8 mouse cellular contexts compared by ENCODE assay signal in genomic region chr16:14361362-14362098, GRCm38 (mm10). TPM values are rescaled to one million over a fixed set of nuclear protein-coding genes. Genes with fewer than 3 reads are reported as not detected.
DNase-seq lines count a peak whose midpoint lies in the region; ATAC-seq lines count a peak whose summit lies in the region.

TSS of gene Abcc1 (plus strand) at chr16:14361558.

- H3K9me3 ChIP-seq in hindbrain, embryonic 11.5 days (ENCODE audit: control insufficient read depth, low read length): no peaks in the 10 kb centered on the region

- no peak within 1 kb of the TSS for H3K27ac ChIP-seq in hindbrain, embryonic 11.5 days (ENCODE audit: low read depth, low read length)

- H3K9ac ChIP-seq in hindbrain, embryonic 11.5 days (ENCODE audit: low read depth, low read length): peak within 1 kb of the TSS; percentile 86

- DNase-seq in MN1 (ENCODE audit: low spot score): peak; percentile 83
- DNase-seq in cerebellum, adult 9-11 months: peak; percentile 82
- DNase-seq in frontal cortex, postnatal 10 days (ENCODE audit: low spot score in 2 of 2): peak; percentile 55 to 79
- DNase-seq in hindbrain, embryonic 11.5 days (ENCODE audit: low spot score): peak; percentile 83
- peak; percentile 67 to 74 for DNase-seq in layer of hippocampus, postnatal 25 days (ENCODE audit: extremely low spot score in 1 of 2, low spot score in 1 of 2)
- peak; percentile 55 for DNase-seq in lung, postnatal 25 days (ENCODE audit: low spot score)
- peak; percentile 81 for DNase-seq in retina, embryonic 14.5 days (ENCODE audit: low spot score)
- peak; percentile 66 to 68 for DNase-seq in thymus, postnatal 36 days

- H3K4me1 ChIP-seq in hindbrain, embryonic 11.5 days (replicated peaks; ENCODE audit: control insufficient read depth, insufficient read depth, low read length): no peaks in the 10 kb centered on the region

- peak; percentile 98 for ATAC-seq in hindbrain, embryonic 11.5 days (ENCODE audit: low FRiP score)

- no peaks in the 10 kb centered on the region for H3K36me3 ChIP-seq in hindbrain, embryonic 11.5 days (ENCODE audit: control insufficient read depth, insufficient read depth, low read length)

- no peaks in the 10 kb centered on the region for H3K27me3 ChIP-seq in hindbrain, embryonic 11.5 days (ENCODE audit: control insufficient read depth, insufficient read depth, low read length)

- H3K4me3 ChIP-seq in hindbrain, embryonic 11.5 days (ENCODE audit: low read depth, low read length): peak within 1 kb of the TSS; percentile 81

- 1% methylated on average over 58 of the region's 64 CpGs for WGBS in hindbrain, embryonic 11.5 days

- peak within 1 kb of the TSS; percentile 91 for H3K4me2 ChIP-seq in hindbrain, embryonic 11.5 days (replicated peaks; ENCODE audit: low read depth, low read length)

RNA-seq across cellular contexts. Expression of gene Abcc1, which starts in this region (rescaled TPM):
- 6.1 TPM in 2 replicates for polyA plus RNA-seq in hindbrain, embryonic 11.5 days (2014; fragmentation: Nextera tagmentation; extraction: Ambion mirVana)
- 10 to 100 TPM; 10.7 to 16.5 TPM for total RNA-seq in layer of hippocampus, postnatal 25 days (2021)
